Mouse (Mus musculus) hindbrain, embryonic 12.5 days (tissue): ENCODE results near the gene Rnpep. TPM values are rescaled to one million over a fixed set of nuclear protein-coding genes. Genes with fewer than 3 reads are reported as not detected.

ENCODE experiments used
- ATAC-seq: fragments of 200-750 bp; cut with Nextera tagmentation; 2 replicates; pipeline ENCODE4 v1.8.0; 2017; ENCODE audit warnings: moderate TSS enrichment; ENCODE audit not compliant: low FRiP score
- H3K27ac ChIP-seq: fragments of 300-500 bp; sonication (generic); 2 replicates; pipeline ENCODE4 v1.5.1; 2016; ENCODE audit warnings: mild to moderate bottlenecking
- H3K27me3 ChIP-seq: fragments of 300-500 bp; sonication (generic); 2 replicates; pipeline ENCODE4 v1.6.1; 2016; ENCODE audit warnings: mild to moderate bottlenecking
- H3K36me3 ChIP-seq: fragments of 300-500 bp; sonication (generic); 2 replicates; pipeline ENCODE4 v1.6.1; 2016; ENCODE audit warnings: mild to moderate bottlenecking
- H3K4me1 ChIP-seq: fragments of 300-500 bp; sonication (generic); 2 replicates; pipeline ENCODE4 v1.6.1; 2016
- H3K4me2 ChIP-seq: fragments of 300-500 bp; sonication (generic); replicated peaks from 2 replicates; pipeline ENCODE4 v1.6.1; 2016; ENCODE audit warnings: mild to moderate bottlenecking
- H3K4me3 ChIP-seq: fragments of 300-500 bp; sonication (generic); 2 replicates; pipeline ENCODE4 v1.5.1; 2016; ENCODE audit warnings: mild to moderate bottlenecking
- H3K9ac ChIP-seq: fragments of 300-500 bp; sonication (generic); 2 replicates; pipeline ENCODE4 v1.6.1; 2016; ENCODE audit warnings: mild to moderate bottlenecking, moderate library complexity
- H3K9me3 ChIP-seq: fragments of 300-500 bp; sonication (generic); replicated peaks from 2 replicates; pipeline ENCODE4 v1.6.1; 2016; ENCODE audit warnings: mild to moderate bottlenecking
- WGBS: fragments of 180-500 bp; shearing (Covaris S2); methylation state at CpG from one replicate; pipeline ENCODE4 v1.1.7; 2016; 5-methylcytosine and 5-hydroxymethylcytosine counted together
- polyA plus RNA-seq: library from polyadenylated mRNA; unstranded; fragments of >200 nt; fragmentation: Nextera tagmentation; extraction: Ambion mirVana; gene quantifications from 2 replicates; pipeline ENCODE4 v1.2.1, GENCODE M21; 2016

Gene Rnpep
- polyA plus RNA-seq, 1 experiment from 2014 or later: 101 TPM

GRCm38 (mm10) chr1:135282536-135283286, 1.2 kb downstream of the Rnpep start:
- 40% methylated on average over 13 of the region's 13 CpGs for WGBS
- 0 out of 2 replicates have a peak, but pooled peaks have one; percentile 4 for ATAC-seq

GRCm38 (mm10) chr1:135281841-135282240, 2.0 kb downstream of the Rnpep start:
- no peak overlapping the region for H3K4me2 ChIP-seq
- peaks cover 14% of the 10 kb centered on the region for H3K4me1 ChIP-seq
- no peak for ATAC-seq
- 94% methylated on average over 17 of the region's 17 CpGs for WGBS
- H3K9ac ChIP-seq: no peak overlapping the region
- no peak overlapping the region for H3K4me3 ChIP-seq
- H3K36me3 ChIP-seq: peaks cover 21% of the 10 kb centered on the region
- no peaks in the 10 kb centered on the region for H3K9me3 ChIP-seq
- no peaks in the 10 kb centered on the region for H3K27me3 ChIP-seq
- H3K27ac ChIP-seq: no peak overlapping the region

More at GRCm38 (mm10) chr1:135282536-135283286, 1.2 kb downstream of the Rnpep start:
- H3K36me3 ChIP-seq: peaks cover 13% of the 10 kb centered on the region
- peak overlapping the region; percentile 86; the same call in 1 of the 2 replicates for H3K27ac ChIP-seq
- peak overlapping the region; percentile 72 for H3K4me3 ChIP-seq
- H3K9ac ChIP-seq: peak overlapping the region; percentile 84
- peaks cover 14% of the 10 kb centered on the region for H3K4me1 ChIP-seq
- no peaks in the 10 kb centered on the region for H3K9me3 ChIP-seq
- no peaks in the 10 kb centered on the region for H3K27me3 ChIP-seq
- peak overlapping the region; percentile 62 for H3K4me2 ChIP-seq

DNA sequence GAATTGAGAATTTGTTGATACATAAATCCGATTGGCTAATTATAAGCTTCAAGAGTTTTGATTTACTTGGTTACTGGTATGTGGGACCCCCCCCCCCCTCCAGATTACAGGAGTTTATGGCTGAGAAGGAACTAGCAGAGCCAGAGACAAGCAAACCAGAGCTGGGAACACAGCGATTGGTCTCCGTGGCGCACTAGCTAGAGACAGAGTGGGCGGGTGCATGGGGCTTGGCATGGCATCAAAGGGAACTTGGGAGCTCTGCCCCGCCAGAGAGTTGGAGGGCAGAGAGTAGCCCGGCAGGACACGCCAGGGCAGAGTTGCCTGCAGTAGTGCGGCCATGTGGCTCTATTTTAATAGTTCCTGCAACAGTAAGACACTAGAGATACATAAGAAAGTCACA, 3.2 kb downstream of the Rnpep start:
- H3K27ac ChIP-seq: no peak overlapping the region
- peaks cover 32% of the 10 kb centered on the region for H3K36me3 ChIP-seq
- peaks cover 14% of the 10 kb centered on the region for H3K4me1 ChIP-seq
- H3K4me2 ChIP-seq: no peak overlapping the region
- H3K4me3 ChIP-seq: no peak overlapping the region
- H3K9me3 ChIP-seq: no peaks in the 10 kb centered on the region
- WGBS: 91% methylated on average over 9 of the region's 9 CpGs
- H3K27me3 ChIP-seq: no peaks in the 10 kb centered on the region
- ATAC-seq: no peak
- no peak overlapping the region for H3K9ac ChIP-seq

- Histone ChIP-seq H3K27me3 (no peaks in the 10 kb centered on the region), H3K9ac (no peak overlapping the region), H3K4me1 (no peaks in the 10 kb centered on the region), H3K4me2 (no peak overlapping the region), H3K36me3 (peaks cover 69% of the 10 kb centered on the region), H3K27ac (no peak overlapping the region), H3K4me3 (no peak overlapping the region), H3K9me3 (no peaks in the 10 kb centered on the region)
- ATAC-seq: no peak
- 92% methylated on average over 9 of the region's 9 CpGs for WGBS
Observed at GRCm38 (mm10) chr1:135271371-135271770, 12.5 kb downstream of the Rnpep start.

DNA sequence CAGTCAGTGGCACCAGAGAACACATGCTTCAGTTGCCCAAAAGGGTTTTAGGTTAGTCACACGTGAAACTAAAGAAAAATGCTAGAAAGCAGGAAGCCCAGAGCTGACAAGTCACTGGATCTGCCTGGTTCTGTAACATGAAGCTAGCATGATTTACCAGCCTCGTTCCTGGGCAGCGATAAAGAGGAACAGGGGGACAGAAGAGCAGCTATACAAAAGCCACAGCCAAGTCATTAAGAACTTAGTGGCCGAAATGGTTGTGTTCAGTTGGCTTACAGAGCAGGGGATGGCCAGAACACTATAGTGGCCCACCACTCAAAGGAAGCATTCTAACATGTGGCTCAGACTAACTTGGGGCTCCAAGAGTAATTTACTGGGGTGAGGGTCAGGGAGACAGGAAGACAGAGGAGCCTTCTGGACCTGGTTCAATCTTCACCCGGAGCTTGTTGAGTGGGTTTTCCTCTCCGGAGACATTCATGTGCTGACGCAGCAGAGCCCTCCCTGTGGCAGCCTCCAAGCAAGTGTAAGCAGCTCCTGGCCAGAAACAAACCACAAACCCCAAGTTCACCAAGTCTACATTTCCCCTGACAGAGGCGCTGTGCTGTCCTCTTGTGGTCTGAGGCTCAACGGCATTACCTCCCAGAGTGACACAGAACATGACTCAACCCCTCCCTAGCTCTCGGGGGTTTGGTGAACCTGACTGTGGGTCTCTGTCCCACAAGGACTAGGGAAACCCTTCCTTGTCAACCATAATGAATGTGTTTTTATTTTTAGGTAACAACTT, 16.0 kb downstream of the Rnpep start:
- no peak overlapping the region for H3K4me2 ChIP-seq
- no peak overlapping the region for H3K4me3 ChIP-seq
- no peak overlapping the region for H3K9ac ChIP-seq
- H3K27ac ChIP-seq: no peak overlapping the region
- H3K9me3 ChIP-seq: no peaks in the 10 kb centered on the region
- peaks cover 81% of the 10 kb centered on the region for H3K36me3 ChIP-seq
- no peak for ATAC-seq
- no peaks in the 10 kb centered on the region for H3K27me3 ChIP-seq
- no peaks in the 10 kb centered on the region for H3K4me1 ChIP-seq
- 92% methylated on average over 10 of the region's 10 CpGs for WGBS

DNA sequence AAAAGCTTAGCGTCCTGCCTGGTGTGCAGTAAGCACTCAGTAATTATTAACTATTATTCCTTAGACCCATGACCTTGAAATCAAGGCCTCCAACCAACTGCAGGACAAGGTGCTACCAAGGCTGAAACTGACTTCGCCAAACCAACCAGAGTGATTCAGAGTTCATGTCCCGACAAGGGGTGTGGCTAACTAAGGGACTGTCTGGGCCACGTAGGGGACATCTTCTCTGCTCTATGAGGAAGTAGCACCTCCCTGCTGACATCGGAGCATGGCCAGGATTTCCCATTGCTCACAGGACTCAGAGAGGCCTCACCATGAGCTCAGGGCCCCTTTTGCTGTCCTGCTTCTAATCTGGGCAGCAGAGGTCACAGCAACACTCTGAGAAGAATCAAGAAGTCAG, 18.1 kb downstream of the Rnpep start:
- 89% methylated on average over 5 of the region's 5 CpGs for WGBS
- Histone ChIP-seq H3K36me3 (peaks cover 75% of the 10 kb centered on the region), H3K27ac (no peak overlapping the region), H3K4me3 (no peak overlapping the region), H3K4me1 (no peaks in the 10 kb centered on the region), H3K27me3 (no peaks in the 10 kb centered on the region), H3K4me2 (no peak overlapping the region), H3K9ac (no peak overlapping the region), H3K9me3 (no peaks in the 10 kb centered on the region)
- no peak for ATAC-seq

- Histone ChIP-seq H3K4me3 (no peak overlapping the region), H3K9me3 (no peaks in the 10 kb centered on the region), H3K9ac (no peak overlapping the region), H3K27ac (no peak overlapping the region), H3K4me1 (peaks cover 7% of the 10 kb centered on the region), H3K27me3 (no peaks in the 10 kb centered on the region), H3K36me3 (peaks cover 63% of the 10 kb centered on the region), H3K4me2 (no peak overlapping the region)
- no peak for ATAC-seq
- 92% methylated on average over 9 of the region's 9 CpGs for WGBS
Observed at GRCm38 (mm10) chr1:135263316-135263715, 20.6 kb downstream of the Rnpep start.

DNA sequence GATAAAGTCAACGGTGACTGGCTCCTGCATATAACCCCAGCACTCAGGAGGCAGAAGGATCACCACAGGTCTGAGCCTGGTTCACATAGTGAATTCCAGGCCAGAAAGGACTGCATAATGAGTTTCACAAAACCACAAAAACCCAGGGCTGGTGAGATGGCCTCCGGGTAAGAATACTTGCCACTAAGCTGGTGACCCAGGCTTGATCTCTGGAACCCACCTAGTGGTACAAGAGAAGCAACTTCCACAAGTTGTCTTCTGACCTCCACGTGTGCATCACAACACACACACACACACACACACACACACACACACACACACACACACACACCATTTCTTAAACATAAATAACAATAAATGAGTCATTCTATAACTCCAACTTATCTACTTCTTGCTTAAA, 21.6 kb downstream of the Rnpep start:
- Histone ChIP-seq H3K4me1 (peaks cover 10% of the 10 kb centered on the region), H3K4me2 (no peak overlapping the region), H3K36me3 (peaks cover 53% of the 10 kb centered on the region), H3K27me3 (0 out of 2 replicates have a peak, but pooled peaks cover 6% of the 10 kb centered on the region), H3K27ac (no peak overlapping the region), H3K4me3 (no peak overlapping the region), H3K9me3 (no peaks in the 10 kb centered on the region), H3K9ac (no peak overlapping the region)
- ATAC-seq: no peak
- WGBS: 96% methylated on average over 2 of the region's 3 CpGs

- Histone ChIP-seq H3K4me1 (peaks cover 10% of the 10 kb centered on the region), H3K4me2 (no peak overlapping the region), H3K36me3 (peaks cover 41% of the 10 kb centered on the region), H3K4me3 (no peak overlapping the region), H3K27me3 (0 out of 2 replicates have a peak, but pooled peaks cover 6% of the 10 kb centered on the region), H3K9me3 (no peaks in the 10 kb centered on the region), H3K27ac (no peak overlapping the region), H3K9ac (no peak overlapping the region)
- 77% methylated on average over 6 of the region's 6 CpGs for WGBS
- ATAC-seq: no peak
Observed at GRCm38 (mm10) chr1:135260931-135261330, 23.0 kb downstream of the Rnpep start.

- peak overlapping the region; percentile 20; the same call in 1 of the 2 replicates for H3K9ac ChIP-seq
- ATAC-seq: peak; percentile 84
- H3K27me3 ChIP-seq: 0 out of 2 replicates have a peak, but pooled peaks cover 6% of the 10 kb centered on the region
- peaks cover 23% of the 10 kb centered on the region for H3K36me3 ChIP-seq
- under 1% methylated on average over 10 of the region's 10 CpGs for WGBS
- peak overlapping the region; percentile 6; the same call in 1 of the 2 replicates for H3K4me3 ChIP-seq
- H3K4me1 ChIP-seq: peaks cover 15% of the 10 kb centered on the region
- no peak overlapping the region for H3K27ac ChIP-seq
- peak overlapping the region; percentile 49 for H3K4me2 ChIP-seq
- H3K9me3 ChIP-seq: no peaks in the 10 kb centered on the region
Observed at GRCm38 (mm10) chr1:135259128-135259436, 24.8 kb downstream of the Rnpep start.

DNA sequence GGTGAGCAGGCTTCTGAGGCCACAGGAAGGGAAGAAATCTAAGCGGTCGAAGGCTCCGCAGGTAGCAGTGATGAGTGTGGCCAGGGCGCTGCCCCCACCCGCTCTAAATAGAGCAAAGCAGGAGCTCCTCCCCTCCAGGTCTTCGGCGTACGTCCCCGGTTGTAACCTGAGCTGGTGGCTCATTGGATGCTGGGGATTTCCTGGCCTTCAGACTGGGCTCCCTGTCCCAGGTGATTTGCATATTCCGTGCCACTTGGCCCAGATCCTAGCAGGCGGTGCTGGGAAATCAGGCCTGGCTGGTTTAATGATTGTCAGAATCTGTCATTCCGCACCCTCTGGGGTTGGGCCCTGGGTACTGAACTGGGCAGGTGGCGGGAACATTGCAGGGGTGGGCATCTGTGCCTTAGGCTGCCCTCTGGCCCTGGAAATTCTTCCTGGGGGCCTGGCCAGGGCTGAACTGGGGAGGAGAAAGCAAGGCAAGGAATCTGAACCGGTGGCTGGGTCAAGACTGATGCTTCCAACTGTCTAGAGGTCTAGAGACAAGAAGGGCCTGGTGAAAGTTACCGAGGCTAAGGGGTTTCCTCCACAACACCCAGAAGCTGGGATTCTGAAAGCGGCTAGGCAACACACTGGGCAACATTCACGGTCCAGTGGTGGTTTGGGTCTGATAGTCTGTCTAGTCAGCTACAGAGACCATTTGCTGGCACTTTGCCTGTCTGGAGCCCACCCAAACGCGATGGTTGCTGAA, 25.3 kb downstream of the Rnpep start, which contains the start of gene Elf3:
Elf3 (minus strand) TSS at position 189 of the 748 bp plus-strand sequence.
- Histone ChIP-seq H3K9me3 (no peaks in the 10 kb centered on the region), H3K4me2 (peak within 1 kb of the TSS; percentile 49), H3K27me3 (0 out of 2 replicates have a peak, but pooled peaks cover 6% of the 10 kb centered on the region), H3K27ac (no peak within 1 kb of the TSS), H3K4me3 (peak within 1 kb of the TSS; percentile 6), H3K36me3 (peaks cover 19% of the 10 kb centered on the region), H3K4me1 (peaks cover 15% of the 10 kb centered on the region), H3K9ac (peak within 1 kb of the TSS; percentile 20; the same call in 1 of the 2 replicates)
- ATAC-seq: peak; percentile 53
- WGBS: 4% methylated on average over 19 of the region's 19 CpGs

DNA sequence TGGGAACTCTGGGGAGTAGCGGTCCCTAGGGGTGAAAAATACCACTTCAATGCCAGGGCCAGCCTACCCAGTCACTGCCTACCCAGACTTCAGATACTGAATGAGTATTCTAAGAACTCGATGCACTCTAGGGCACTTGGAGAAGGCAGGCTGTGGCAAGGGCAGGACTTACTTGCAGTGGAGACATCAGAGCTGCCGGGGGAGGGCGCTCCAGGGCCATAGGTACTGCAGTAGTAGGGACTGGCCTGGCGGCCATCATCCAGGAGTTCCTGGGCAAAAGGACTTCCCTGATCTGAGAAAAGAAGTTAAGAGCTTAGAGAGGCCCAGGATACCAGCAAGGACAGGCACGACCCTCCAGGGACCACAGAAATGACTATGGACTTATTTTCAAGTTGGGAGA, 27.6 kb downstream of the Rnpep start:
- H3K4me3 ChIP-seq: no peak overlapping the region
- no peak overlapping the region for H3K4me2 ChIP-seq
- no peak overlapping the region for H3K27ac ChIP-seq
- H3K9ac ChIP-seq: no peak overlapping the region
- no peaks in the 10 kb centered on the region for H3K9me3 ChIP-seq
- H3K36me3 ChIP-seq: no peaks in the 10 kb centered on the region
- 84% methylated on average over 6 of the region's 6 CpGs for WGBS
- peaks cover 15% of the 10 kb centered on the region for H3K4me1 ChIP-seq
- 0 out of 2 replicates have a peak, but pooled peaks cover 6% of the 10 kb centered on the region for H3K27me3 ChIP-seq
- ATAC-seq: no peak
